Mouse (Mus musculus) hindbrain, embryonic 16.5 days (tissue): ENCODE measurements around the gene Gnb3. TPM values are rescaled to one million over a fixed set of nuclear protein-coding genes. Genes with fewer than 3 reads are reported as not detected.
A peak's percentile ranks its signal among the peaks of the same experiment; 100 is the strongest.

Source experiments
- ATAC-seq: fragments of 200-750 bp; cut with Nextera tagmentation; 2 replicates; pipeline ENCODE4 v1.8.0; 2017; ENCODE audit warnings: moderate TSS enrichment, moderate library complexity
- H3K27ac ChIP-seq: fragments of 300-500 bp; sonication (generic); 2 replicates; pipeline ENCODE4 v1.5.1; 2014; ENCODE audit warnings: low read depth, mild to moderate bottlenecking, control low read depth, low read length, moderate library complexity
- H3K27me3 ChIP-seq: fragments of 300-500 bp; sonication (generic); replicated peaks from 2 replicates; pipeline ENCODE4 v1.6.1; 2014; ENCODE audit warnings: low read length; ENCODE audit not compliant: control insufficient read depth, insufficient read depth
- H3K36me3 ChIP-seq: fragments of 300-500 bp; sonication (generic); 2 replicates; pipeline ENCODE4 v1.6.1; 2014; ENCODE audit warnings: mild to moderate bottlenecking, low read length, moderate library complexity, mixed read lengths; ENCODE audit not compliant: control insufficient read depth, insufficient read depth
- H3K4me1 ChIP-seq: fragments of 300-500 bp; sonication (generic); 2 replicates; pipeline ENCODE4 v1.6.1; 2014; ENCODE audit warnings: low read depth, low read length; ENCODE audit not compliant: control insufficient read depth, insufficient read depth
- H3K4me2 ChIP-seq: fragments of 300-500 bp; sonication (generic); 2 replicates; pipeline ENCODE4 v1.6.1; 2014; ENCODE audit warnings: mild to moderate bottlenecking, low read length, control low read depth, moderate library complexity
- H3K4me3 ChIP-seq: fragments of 300-500 bp; sonication (generic); 2 replicates; pipeline ENCODE4 v1.5.1; 2014; ENCODE audit warnings: mild to moderate bottlenecking, low read length, control low read depth, moderate library complexity
- H3K9ac ChIP-seq: fragments of 300-500 bp; sonication (generic); 2 replicates; pipeline ENCODE4 v1.6.1; 2014; ENCODE audit warnings: low read depth, mild to moderate bottlenecking, control low read depth, low read length, moderate library complexity
- H3K9me3 ChIP-seq: fragments of 300-500 bp; sonication (generic); 2 replicates; pipeline ENCODE4 v1.6.1; 2014; ENCODE audit warnings: mild to moderate bottlenecking, low read length, moderate library complexity; ENCODE audit not compliant: control insufficient read depth
- WGBS: fragments of 180-500 bp; shearing (Covaris S2); extraction: QIAGEN DNeasy Blood & Tissue Kit; methylation state at CpG from one replicate; pipeline ENCODE4 v1.1.7; 2014; 5-methylcytosine and 5-hydroxymethylcytosine counted together
- polyA plus RNA-seq: library from polyadenylated mRNA; unstranded; fragments of >200 nt; fragmentation: Nextera tagmentation; extraction: Ambion mirVana; gene quantifications from 2 replicates; pipeline ENCODE4 v1.2.1, GENCODE M21; 2015

The Gnb3 gene
- polyA plus RNA-seq, 1 experiment from 2014 or later, result 1.1 TPM

DNA sequence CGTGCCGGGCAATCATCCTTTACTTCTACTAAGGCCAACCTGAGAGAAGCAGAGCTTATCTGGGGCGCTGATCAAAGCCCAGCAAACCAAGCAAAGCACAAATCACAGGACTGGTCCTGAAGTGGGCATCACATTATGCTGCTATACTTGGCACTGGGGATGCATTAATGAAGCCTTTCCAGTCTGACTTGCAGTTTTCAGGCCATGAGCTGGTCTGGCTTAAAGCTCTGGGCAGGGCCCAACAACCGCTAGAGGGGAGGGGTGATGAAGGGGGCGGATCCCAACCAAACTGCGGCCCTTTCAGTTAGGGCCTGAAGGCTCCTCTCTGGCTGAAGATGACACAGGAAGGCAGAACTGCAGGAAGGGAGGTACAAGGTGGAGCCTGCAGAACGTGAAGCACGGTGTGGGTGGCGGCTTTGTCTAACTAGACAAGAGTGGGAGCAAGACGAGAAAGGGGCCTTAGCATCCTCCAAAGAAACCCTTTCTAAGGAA, 11.9 kb downstream of the Gnb3 start:
- Histone ChIP-seq H3K4me1 (peaks cover 14% of the 10 kb centered on the region), H3K36me3 (peaks cover 21% of the 10 kb centered on the region), H3K27me3 (no peaks in the 10 kb centered on the region), H3K4me2 (peak overlapping the region; percentile 69), H3K9ac (peak overlapping the region; percentile 55), H3K4me3 (peak overlapping the region; percentile 74), H3K27ac (peak overlapping the region; percentile 57), H3K9me3 (no peaks in the 10 kb centered on the region)
- ATAC-seq, result no peak
- 28% methylated on average over 10 of the region's 10 CpGs for WGBS

DNA sequence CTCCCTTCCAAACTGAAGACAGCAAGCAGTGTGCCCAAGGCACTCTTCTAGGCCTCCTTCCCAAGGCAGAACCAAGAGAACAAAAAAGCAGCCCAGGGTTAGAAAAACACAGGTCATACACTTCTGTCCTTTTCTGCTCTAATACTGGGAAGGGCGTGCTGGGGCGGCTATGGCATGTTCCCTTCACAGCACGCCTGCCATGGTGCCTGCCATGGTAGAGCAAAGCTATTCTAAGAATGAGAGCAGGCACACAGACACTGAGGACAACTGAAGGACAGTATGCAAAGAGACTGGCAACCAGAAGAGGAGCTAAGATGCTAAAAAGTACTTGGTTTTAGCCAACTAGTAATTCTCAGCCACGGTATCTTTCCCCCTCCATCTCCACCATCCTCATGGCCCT, 18.0 kb downstream of the Gnb3 start:
- Histone ChIP-seq H3K9ac (no peak overlapping the region), H3K27me3 (no peaks in the 10 kb centered on the region), H3K36me3 (peaks cover 69% of the 10 kb centered on the region), H3K27ac (no peak overlapping the region), H3K4me3 (no peak overlapping the region), H3K9me3 (no peaks in the 10 kb centered on the region), H3K4me2 (no peak overlapping the region), H3K4me1 (no peaks in the 10 kb centered on the region)
- no peak for ATAC-seq
- WGBS, result 94% methylated on average over 4 of the region's 4 CpGs

DNA sequence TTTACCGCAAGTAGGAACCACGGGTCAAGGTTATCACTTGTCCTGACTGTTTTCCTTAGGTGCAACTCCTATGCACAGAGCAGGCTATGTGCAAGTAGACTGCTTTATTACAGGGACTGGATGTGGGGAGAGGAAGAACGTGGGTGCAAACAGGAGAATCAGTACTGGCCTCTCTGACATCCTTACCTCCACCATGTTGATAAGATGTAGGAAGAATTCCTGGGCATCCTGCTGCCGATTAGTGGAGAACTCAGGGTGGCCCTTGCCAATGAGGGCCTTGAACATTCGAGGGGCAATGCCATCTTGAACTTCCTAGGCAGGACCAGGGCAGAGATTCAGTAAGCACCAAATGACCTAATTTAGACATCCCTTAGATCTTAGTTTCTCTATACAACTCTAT, 19.2 kb downstream of the Gnb3 start:
- Histone ChIP-seq H3K27me3 (no peaks in the 10 kb centered on the region), H3K9ac (no peak overlapping the region), H3K9me3 (no peaks in the 10 kb centered on the region), H3K4me3 (no peak overlapping the region), H3K4me2 (no peak overlapping the region), H3K4me1 (no peaks in the 10 kb centered on the region), H3K27ac (no peak overlapping the region), H3K36me3 (peaks cover 75% of the 10 kb centered on the region)
- ATAC-seq, result no peak
- 97% methylated on average over 5 of the region's 5 CpGs for whole genome bisulfite sequencing

DNA sequence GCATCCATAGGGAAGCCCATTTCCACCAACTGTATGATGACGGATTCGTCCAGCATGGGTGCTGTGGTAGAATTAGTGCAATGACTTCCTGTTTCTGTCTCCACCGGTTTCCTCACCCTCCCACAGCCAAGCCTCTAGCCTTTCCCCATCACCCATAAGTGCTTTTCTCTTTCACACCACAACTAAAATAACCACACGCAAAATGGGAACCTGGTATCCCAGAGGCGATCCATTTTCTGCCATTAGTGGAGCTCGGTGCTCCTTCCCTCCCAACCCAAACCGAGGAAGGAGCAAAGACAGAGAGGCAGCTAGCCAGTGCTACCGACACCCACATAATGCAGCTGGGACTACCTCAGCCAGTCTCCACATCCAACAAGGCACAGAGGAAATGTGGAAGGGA, 22.1 kb downstream of the Gnb3 start:
- Histone ChIP-seq H3K9ac (no peak overlapping the region), H3K27ac (no peak overlapping the region), H3K36me3 (peaks cover 55% of the 10 kb centered on the region), H3K9me3 (no peaks in the 10 kb centered on the region), H3K4me2 (no peak overlapping the region), H3K4me3 (no peak overlapping the region), H3K27me3 (no peaks in the 10 kb centered on the region), H3K4me1 (peaks cover 7% of the 10 kb centered on the region)
- 91% methylated on average over 8 of the region's 8 CpGs for WGBS
- no peak for ATAC-seq

DNA sequence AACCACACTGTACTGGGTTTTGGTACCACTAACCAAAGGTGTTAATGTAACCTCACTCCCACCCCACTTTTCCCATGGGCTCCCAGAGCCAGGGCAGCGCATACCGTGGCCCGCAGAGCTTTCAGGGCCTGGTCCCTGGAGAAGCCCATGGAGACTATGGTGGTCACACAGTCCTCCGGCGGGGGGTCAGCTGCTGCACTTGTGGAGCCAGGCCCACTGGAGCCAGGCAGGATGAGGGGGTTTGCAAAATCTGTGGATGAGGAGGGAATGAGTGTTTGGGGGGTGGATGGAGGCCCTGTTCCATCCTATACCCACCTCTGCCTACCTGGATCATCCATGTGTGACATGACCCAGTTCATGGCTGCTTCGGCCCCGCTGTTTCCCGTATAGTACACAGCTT, 22.5 kb downstream of the Gnb3 start:
- Histone ChIP-seq H3K27me3 (no peaks in the 10 kb centered on the region), H3K9me3 (no peaks in the 10 kb centered on the region), H3K27ac (no peak overlapping the region), H3K36me3 (peaks cover 51% of the 10 kb centered on the region), H3K4me3 (no peak overlapping the region), H3K9ac (no peak overlapping the region), H3K4me1 (peaks cover 11% of the 10 kb centered on the region), H3K4me2 (no peak overlapping the region)
- WGBS, result 95% methylated on average over 8 of the region's 8 CpGs
- no peak for ATAC-seq

DNA sequence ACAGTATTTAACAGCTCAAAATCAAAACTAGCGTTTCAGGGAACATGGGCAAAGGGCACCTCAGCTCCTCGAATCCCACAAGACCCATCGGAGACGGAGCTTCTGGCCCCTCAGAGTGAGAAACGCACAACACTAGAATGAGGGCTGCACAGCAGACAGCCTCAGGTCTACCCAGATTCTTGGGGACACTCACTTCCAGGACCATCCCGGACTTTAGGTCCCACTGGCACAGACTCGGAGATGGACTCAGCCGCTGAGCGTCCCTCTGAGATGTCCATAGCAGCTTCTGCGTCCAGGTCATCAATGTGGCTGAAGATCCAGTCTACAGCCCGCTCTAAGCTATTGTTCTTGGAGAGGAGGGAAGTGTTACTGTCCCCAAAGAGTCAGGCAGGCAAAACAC, 22.9 kb downstream of the Gnb3 start:
- ATAC-seq, result no peak
- H3K4me3 ChIP-seq, result no peak overlapping the region
- H3K4me2 ChIP-seq, result no peak overlapping the region
- WGBS, result 95% methylated on average over 11 of the region's 11 CpGs
- H3K27ac ChIP-seq, result no peak overlapping the region
- no peaks in the 10 kb centered on the region for H3K9me3 ChIP-seq
- H3K27me3 ChIP-seq, result no peaks in the 10 kb centered on the region
- H3K4me1 ChIP-seq, result peaks cover 16% of the 10 kb centered on the region
- H3K9ac ChIP-seq, result no peak overlapping the region
- H3K36me3 ChIP-seq, result peaks cover 47% of the 10 kb centered on the region

DNA sequence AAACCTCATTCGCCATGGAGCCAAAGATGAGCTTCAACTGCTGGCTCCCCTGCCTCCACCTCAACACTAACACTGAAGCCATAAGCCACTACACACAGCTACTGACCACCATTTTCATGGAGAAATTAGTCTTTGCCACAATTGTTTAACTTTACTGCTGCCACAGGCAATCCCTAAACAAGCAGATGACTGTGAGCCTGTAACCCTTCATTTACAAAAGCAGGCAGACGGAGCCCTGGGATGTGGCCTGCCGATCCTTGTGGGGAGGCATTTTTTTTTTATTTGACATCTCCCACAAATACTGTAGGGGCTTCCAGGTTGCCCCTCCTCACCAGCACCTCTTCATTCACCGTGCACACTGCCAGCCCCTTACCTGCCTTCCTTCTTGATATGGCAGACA, 23.5 kb downstream of the Gnb3 start:
- no peak for ATAC-seq
- H3K9ac ChIP-seq, result no peak overlapping the region
- 90% methylated on average over 4 of the region's 4 CpGs for WGBS
- peaks cover 19% of the 10 kb centered on the region for H3K4me1 ChIP-seq
- H3K27ac ChIP-seq, result no peak overlapping the region
- H3K4me2 ChIP-seq, result no peak overlapping the region
- peaks cover 47% of the 10 kb centered on the region for H3K36me3 ChIP-seq
- no peaks in the 10 kb centered on the region for H3K9me3 ChIP-seq
- no peak overlapping the region for H3K4me3 ChIP-seq
- no peaks in the 10 kb centered on the region for H3K27me3 ChIP-seq

DNA sequence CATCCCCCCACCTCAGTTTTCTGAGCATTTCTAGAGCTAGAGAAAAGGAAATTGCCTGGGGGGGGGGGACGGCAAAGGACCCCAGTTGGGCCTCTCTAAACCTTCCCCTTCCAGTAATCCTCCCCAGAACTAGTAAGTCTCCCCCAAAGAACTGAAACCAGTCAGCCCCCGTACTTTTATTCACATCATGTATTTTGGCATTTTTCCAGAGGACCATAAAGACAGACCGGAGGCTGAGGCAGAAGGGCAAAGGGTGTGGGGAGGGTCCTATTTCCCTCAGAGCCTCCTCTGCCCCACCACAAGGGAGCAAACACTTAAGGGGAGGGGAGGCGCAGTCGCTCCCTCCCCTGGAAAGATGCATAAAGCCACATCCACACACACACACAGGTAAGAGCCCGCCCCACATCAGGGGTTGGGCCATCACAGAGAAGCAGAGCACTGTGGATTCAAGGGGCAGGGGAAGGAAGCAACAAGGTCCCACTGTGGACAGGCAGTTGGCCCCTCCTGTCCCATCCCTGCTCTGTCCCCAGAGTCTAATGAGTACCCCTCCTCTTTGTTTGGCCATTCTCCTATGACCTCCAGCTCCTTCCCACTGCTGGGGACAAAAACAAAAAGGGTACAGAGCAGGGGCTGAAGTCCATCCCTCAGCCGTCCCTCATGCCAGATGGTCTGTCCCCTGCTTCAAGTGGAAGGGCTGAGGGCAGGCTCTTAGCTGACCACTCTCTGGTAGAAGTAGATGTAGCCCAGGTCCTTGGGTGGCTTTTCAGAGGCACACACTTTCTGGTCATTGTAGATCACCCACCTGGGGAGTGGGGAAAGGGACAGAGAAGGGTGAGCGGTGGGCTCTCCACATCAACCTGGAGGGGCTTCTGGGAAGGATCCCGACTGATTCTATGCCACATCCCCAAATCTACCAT, 25.0 kb downstream of the Gnb3 start:
- H3K4me3 ChIP-seq, result no peak overlapping the region
- WGBS, result 70% methylated on average over 9 of the region's 9 CpGs
- peaks cover 39% of the 10 kb centered on the region for H3K36me3 ChIP-seq
- H3K4me2 ChIP-seq, result no peak overlapping the region
- H3K9me3 ChIP-seq, result no peaks in the 10 kb centered on the region
- ATAC-seq, result no peak
- H3K9ac ChIP-seq, result no peak overlapping the region
- no peaks in the 10 kb centered on the region for H3K27me3 ChIP-seq
- H3K27ac ChIP-seq, result 0 out of 2 replicates have a peak overlapping the region, but pooled peaks have one; percentile 5
- H3K4me1 ChIP-seq, result peaks cover 19% of the 10 kb centered on the region

DNA sequence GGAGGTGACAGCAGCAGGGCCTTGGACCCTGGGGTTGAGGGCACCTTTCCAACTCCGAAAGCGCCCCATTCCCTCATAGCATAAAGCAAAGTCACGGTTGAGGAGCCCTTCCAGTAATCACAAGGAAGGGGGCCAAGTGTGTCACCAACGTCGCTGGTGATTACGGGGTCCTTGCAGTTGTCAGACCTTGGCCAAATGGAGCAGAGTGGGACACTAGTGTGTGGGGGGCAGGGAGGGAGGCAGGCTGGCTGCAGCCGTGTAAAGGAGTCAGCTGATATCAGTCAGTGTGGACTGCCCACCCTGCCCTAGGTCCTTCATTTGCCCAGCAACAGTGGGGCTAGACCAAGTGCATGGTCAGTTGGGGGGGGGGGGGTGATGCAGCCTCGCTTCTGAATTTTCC, 25.6 kb downstream of the Gnb3 start:
- peak overlapping the region; percentile 83 for H3K9ac ChIP-seq
- H3K4me2 ChIP-seq, result peak overlapping the region; percentile 91
- H3K4me1 ChIP-seq, result peaks cover 23% of the 10 kb centered on the region
- WGBS, result 39% methylated on average over 8 of the region's 8 CpGs
- no peaks in the 10 kb centered on the region for H3K27me3 ChIP-seq
- H3K4me3 ChIP-seq, result peak overlapping the region; percentile 53
- H3K27ac ChIP-seq, result peak overlapping the region; percentile 90
- H3K36me3 ChIP-seq, result peaks cover 32% of the 10 kb centered on the region
- no peaks in the 10 kb centered on the region for H3K9me3 ChIP-seq
- peak; percentile 47 for ATAC-seq
